Mouse (Mus musculus) cerebellum, postnatal 4 days (tissue): ENCODE results near the gene Fam78b.

ENCODE experiments used
- DNase-seq, 2 experiments: peaks; one replicate each; pipeline ENCODE4 v3.0.0; 2022; ENCODE audit warnings: low spot score in 2 of 2, mixed read lengths in 1 of 2

Gene Fam78b

GRCm38 (mm10) chr1:167001174-167001843, at the start of gene Fam78b:
Gene Fam78b (plus strand): TSS chr1:167001417.
- DNase-seq: peak; percentile 34 to 40

- no peak for DNase-seq
These were observed 36.7 kb upstream of the Fam78b start for GRCm38 (mm10) chr1:166964508-166964907.

- no peak for DNase-seq
These were observed 32.9 kb upstream of the Fam78b start for GRCm38 (mm10) chr1:166968271-166968670.

- no peak for DNase-seq
These were observed 27.5 kb upstream of the Fam78b start for GRCm38 (mm10) chr1:166973731-166974130.

GRCm38 (mm10) chr1:166978611-166979010, 22.6 kb upstream of the Fam78b start:
- DNase-seq: no peak

GRCm38 (mm10) chr1:166994266-166994665, 7.0 kb upstream of the Fam78b start:
- DNase-seq: no peak

GRCm38 (mm10) chr1:166996250-166996649, 5.0 kb upstream of the Fam78b start:
- no peak for DNase-seq

- no peak for DNase-seq
These were observed 4.4 kb upstream of the Fam78b start for GRCm38 (mm10) chr1:166996811-166997210.

GRCm38 (mm10) chr1:167000529-167001173, 566 bp upstream of the Fam78b start:
- DNase-seq: peak; percentile 64 to 79

GRCm38 (mm10) chr1:167001844-167002485, 748 bp downstream of the Fam78b start:
- peak in 1 of 2 experiments; percentile 17 for DNase-seq

GRCm38 (mm10) chr1:167002486-167002850, 1.3 kb downstream of the Fam78b start:
- DNase-seq: peak in 1 of 2 experiments; percentile 52

GRCm38 (mm10) chr1:167004621-167005020, 3.4 kb downstream of the Fam78b start:
- no peak for DNase-seq

GRCm38 (mm10) chr1:167007341-167007740, 6.1 kb downstream of the Fam78b start:
- DNase-seq: no peak

GRCm38 (mm10) chr1:167010190-167010589, 9.0 kb downstream of the Fam78b start:
- DNase-seq: peak in 1 of 2 experiments; percentile 21

GRCm38 (mm10) chr1:167011301-167011700, 10.1 kb downstream of the Fam78b start:
- no peak for DNase-seq

- DNase-seq: no peak
These were observed 11.4 kb downstream of the Fam78b start for GRCm38 (mm10) chr1:167012616-167013015.

GRCm38 (mm10) chr1:167013234-167013864, 12.1 kb downstream of the Fam78b start:
- peak; percentile 52 to 88 for DNase-seq

- DNase-seq: peak in 1 of 2 experiments; percentile 55
These were observed 15.1 kb downstream of the Fam78b start for GRCm38 (mm10) chr1:167016269-167016668.

- DNase-seq: no peak
These were observed 20.8 kb downstream of the Fam78b start for GRCm38 (mm10) chr1:167022001-167022424.

- no peak for DNase-seq
These were observed 21.4 kb downstream of the Fam78b start for GRCm38 (mm10) chr1:167022541-167023121.

GRCm38 (mm10) chr1:167023794-167024193, 22.6 kb downstream of the Fam78b start:
- DNase-seq: no peak

GRCm38 (mm10) chr1:167024961-167025360, 23.7 kb downstream of the Fam78b start:
- DNase-seq: no peak
